Mouse (Mus musculus) forebrain, postnatal 0 days (tissue): ENCODE data around the gene Abca7. TPM values are rescaled to one million over a fixed set of nuclear protein-coding genes. Genes with fewer than 3 reads are reported as not detected.

Source experiments
- ATAC-seq: fragments of 200-750 bp; cut with Nextera tagmentation; 2 replicates; pipeline ENCODE4 v1.8.0; 2017; ENCODE audit warnings: mild to moderate bottlenecking, moderate library complexity
- DNase-seq: peaks from one replicate; pipeline ENCODE4 v3.0.0-alpha.2; 2015
- H3K27ac ChIP-seq: fragments of 300-500 bp; sonication (generic); 2 replicates; pipeline ENCODE4 v1.5.1; 2014; ENCODE audit warnings: low read depth, mild to moderate bottlenecking, antibody characterized with exemption, low read length, moderate library complexity, mixed read lengths
- H3K27me3 ChIP-seq: fragments of 300-500 bp; sonication (generic); 2 replicates; pipeline ENCODE4 v1.6.1; 2014; ENCODE audit warnings: mild to moderate bottlenecking, low read length, mixed read lengths; ENCODE audit not compliant: insufficient read depth
- H3K36me3 ChIP-seq: fragments of 300-500 bp; sonication (generic); 2 replicates; pipeline ENCODE4 v1.6.1; 2014; ENCODE audit warnings: mild to moderate bottlenecking, moderate library complexity; ENCODE audit not compliant: insufficient read depth
- H3K4me1 ChIP-seq: fragments of 300-500 bp; sonication (generic); 2 replicates; pipeline ENCODE4 v1.6.1; 2014; ENCODE audit warnings: antibody characterized with exemption; ENCODE audit not compliant: insufficient read depth
- H3K4me2 ChIP-seq: fragments of 300-500 bp; sonication (generic); 2 replicates; pipeline ENCODE4 v1.6.1; 2014; ENCODE audit warnings: low read depth, mild to moderate bottlenecking, moderate library complexity
- H3K4me3 ChIP-seq: fragments of 300-500 bp; sonication (generic); 2 replicates; pipeline ENCODE4 v1.5.1; 2014; ENCODE audit warnings: low read depth, low read length, mixed read lengths
- H3K9ac ChIP-seq: fragments of 300-500 bp; sonication (generic); 2 replicates; pipeline ENCODE4 v1.6.1; 2014; ENCODE audit warnings: mild to moderate bottlenecking
- H3K9me3 ChIP-seq: fragments of 300-500 bp; sonication (generic); 2 replicates; pipeline ENCODE4 v1.6.1; 2016; ENCODE audit warnings: low read length
- CTCF ChIP-seq: sonication (generic); IDR thresholded peaks from 2 replicates; pipeline ENCODE4 v1.5.1; 2016; ENCODE audit warnings: antibody characterized with exemption, control low read depth, low read depth
- WGBS: fragments of 180-500 bp; shearing (Covaris S2); extraction: QIAGEN DNeasy Blood & Tissue Kit; methylation state at CpG from one replicate; pipeline ENCODE4 v1.1.7; 2014; 5-methylcytosine and 5-hydroxymethylcytosine counted together
- polyA plus RNA-seq: library from polyadenylated mRNA; unstranded; fragments of >200 nt; fragmentation: Nextera tagmentation; extraction: Ambion mirVana; gene quantifications from 2 replicates; pipeline ENCODE4 v1.2.1, GENCODE M21; 2015
- total RNA-seq: library from RNA; depleted of rRNA; stranded (reverse); fragments of >200 nt; gene quantifications from 2 replicates; pipeline ENCODE4 v1.2.3, GENCODE M21; 2014

Abca7 gene
- total and polyA plus RNA-seq, 2 experiments from 2014 or later = 1.1 to 6.1 TPM

- Histone ChIP-seq H3K4me2 (no peak overlapping the region), H3K4me1 (no peaks in the 10 kb centered on the region), H3K27me3 (peaks cover 12% of the 10 kb centered on the region), H3K36me3 (no peaks in the 10 kb centered on the region), H3K4me3 (no peak overlapping the region), H3K9ac (no peak overlapping the region), H3K27ac (no peak overlapping the region), H3K9me3 (no peaks in the 10 kb centered on the region)
- ATAC-seq = no peak
- DNase-seq = no peak
- TF ChIP-seq CTCF = no peak
- WGBS = 83% methylated on average over 18 of the region's 18 CpGs
Measured at GRCm38 (mm10) chr10:80020603-80021319, 24.5 kb downstream of the Abca7 start.

- no peak overlapping the region for H3K27ac ChIP-seq
- 91% methylated on average over 13 of the region's 13 CpGs for WGBS
- peaks cover 12% of the 10 kb centered on the region for H3K27me3 ChIP-seq
- DNase-seq = no peak
- H3K4me2 ChIP-seq = no peak overlapping the region
- H3K36me3 ChIP-seq = no peaks in the 10 kb centered on the region
- no peak overlapping the region for H3K4me3 ChIP-seq
- H3K9ac ChIP-seq = no peak overlapping the region
- no peak for ATAC-seq
- no peaks in the 10 kb centered on the region for H3K9me3 ChIP-seq
- no peak for TF ChIP-seq CTCF
- no peaks in the 10 kb centered on the region for H3K4me1 ChIP-seq
Measured at GRCm38 (mm10) chr10:80021320-80021641, 25.0 kb downstream of the Abca7 start.

- WGBS = 86% methylated on average over 12 of the region's 12 CpGs
- H3K27ac ChIP-seq = no peak overlapping the region
- no peaks in the 10 kb centered on the region for H3K36me3 ChIP-seq
- ATAC-seq (no peak), DNase-seq (no peak)
- H3K4me3 ChIP-seq = no peak overlapping the region
- H3K4me1 ChIP-seq = no peaks in the 10 kb centered on the region
- H3K27me3 ChIP-seq = peaks cover 12% of the 10 kb centered on the region
- TF ChIP-seq CTCF = no peak
- no peak overlapping the region for H3K9ac ChIP-seq
- H3K4me2 ChIP-seq = no peak overlapping the region
- H3K9me3 ChIP-seq = no peaks in the 10 kb centered on the region
Measured at GRCm38 (mm10) chr10:80022164-80022563, 25.9 kb downstream of the Abca7 start.

DNA sequence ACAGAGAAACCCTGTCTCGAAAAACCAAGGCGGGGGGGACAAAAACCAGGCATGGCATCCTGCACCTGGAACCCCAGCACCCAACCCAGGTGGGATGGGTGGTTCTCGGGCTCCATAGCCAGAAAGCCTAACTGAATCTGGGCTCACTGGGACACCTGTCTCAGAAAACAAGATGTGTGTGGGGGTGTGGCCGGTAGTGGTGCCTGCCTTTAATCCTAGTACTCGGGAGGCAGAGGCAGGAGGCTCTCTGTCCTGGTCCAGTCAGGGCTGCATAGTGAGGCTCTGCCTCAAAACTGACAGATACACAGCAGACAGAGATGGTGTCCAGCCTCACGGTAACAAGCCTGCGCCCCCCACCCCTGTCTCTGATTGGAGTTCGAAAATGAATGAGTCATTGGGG, 26.5 kb downstream of the Abca7 start:
- no peak overlapping the region for H3K4me3 ChIP-seq
- H3K27me3 ChIP-seq = peaks cover 12% of the 10 kb centered on the region
- no peak for DNase-seq
- H3K4me2 ChIP-seq = no peak overlapping the region
- no peak overlapping the region for H3K9ac ChIP-seq
- H3K36me3 ChIP-seq = no peaks in the 10 kb centered on the region
- 94% methylated on average over 8 of the region's 8 CpGs for WGBS
- no peaks in the 10 kb centered on the region for H3K4me1 ChIP-seq
- no peaks in the 10 kb centered on the region for H3K9me3 ChIP-seq
- H3K27ac ChIP-seq = no peak overlapping the region
- no peak for TF ChIP-seq CTCF
- no peak for ATAC-seq

GRCm38 (mm10) chr10:80023758-80024157, 27.5 kb downstream of the Abca7 start:
- H3K4me2 ChIP-seq = no peak overlapping the region
- 79% methylated on average over 5 of the region's 5 CpGs for WGBS
- DNase-seq = no peak
- H3K4me3 ChIP-seq = no peak overlapping the region
- peaks cover 10% of the 10 kb centered on the region; the same call in 1 of the 2 replicates for H3K27me3 ChIP-seq
- no peak overlapping the region for H3K9ac ChIP-seq
- no peak overlapping the region for H3K27ac ChIP-seq
- no peaks in the 10 kb centered on the region for H3K9me3 ChIP-seq
- TF ChIP-seq CTCF = no peak
- no peaks in the 10 kb centered on the region for H3K36me3 ChIP-seq
- no peak for ATAC-seq
- H3K4me1 ChIP-seq = no peaks in the 10 kb centered on the region

DNA sequence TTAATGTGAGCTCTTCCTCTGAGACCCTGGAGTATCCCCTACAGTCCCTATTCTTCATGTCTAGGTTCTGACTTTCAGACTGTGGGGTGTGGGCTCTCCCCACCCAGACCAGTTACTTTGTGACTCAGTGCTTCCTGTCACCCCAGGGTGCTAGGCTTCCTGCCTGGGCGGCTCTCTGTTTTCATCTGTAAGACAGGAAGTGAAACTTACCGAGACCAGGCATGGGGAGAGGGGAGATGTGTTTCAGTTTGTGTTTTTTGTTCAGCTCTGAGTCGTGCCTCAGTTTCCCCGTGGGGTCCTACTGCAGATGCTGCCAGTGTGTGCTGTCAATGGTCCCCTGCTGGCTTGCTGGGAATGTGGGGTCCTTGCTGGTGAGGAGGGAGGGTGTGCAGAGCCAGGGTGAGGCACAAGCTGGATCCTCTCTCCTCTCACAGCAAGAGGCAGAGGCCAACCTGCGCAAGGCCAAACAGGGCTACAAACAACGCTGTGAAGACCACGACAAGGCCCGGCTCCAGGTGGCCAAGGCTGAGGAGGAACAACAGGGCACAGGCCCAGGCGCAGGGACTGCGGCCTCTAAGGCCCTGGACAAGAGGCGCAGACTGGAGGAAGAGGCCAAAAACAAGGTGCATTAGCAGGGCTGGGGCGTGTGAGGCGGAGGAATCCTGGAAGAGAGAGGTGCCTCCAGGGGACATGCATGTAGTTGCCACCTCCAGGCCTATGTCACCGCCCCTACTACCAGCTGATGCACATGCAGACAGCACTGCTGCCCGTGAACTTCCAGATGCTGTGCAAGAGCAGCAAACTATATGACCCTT, 28.1 kb downstream of the Abca7 start:
- DNase-seq (no peak), ATAC-seq (no peak)
- 80% methylated on average over 15 of the region's 15 CpGs for WGBS

GRCm38 (mm10) chr10:80025044-80025347, 28.7 kb downstream of the Abca7 start:
- 39% methylated on average over 4 of the region's 4 CpGs for WGBS
- Histone ChIP-seq H3K4me2 (no peak overlapping the region), H3K4me1 (no peaks in the 10 kb centered on the region), H3K9ac (no peak overlapping the region), H3K36me3 (no peaks in the 10 kb centered on the region), H3K27ac (no peak overlapping the region), H3K27me3 (peaks cover 7% of the 10 kb centered on the region; the same call in 1 of the 2 replicates), H3K9me3 (no peaks in the 10 kb centered on the region), H3K4me3 (no peak overlapping the region)
- ATAC-seq (no peak), DNase-seq (no peak)
- TF ChIP-seq CTCF = no peak

More for the DNA sequence above, 28.1 kb downstream of the Abca7 start:
- H3K27ac ChIP-seq = no peak overlapping the region
- H3K9me3 ChIP-seq = no peaks in the 10 kb centered on the region
- no peak for TF ChIP-seq CTCF
- no peaks in the 10 kb centered on the region for H3K4me1 ChIP-seq
- H3K4me3 ChIP-seq = no peak overlapping the region
- H3K27me3 ChIP-seq = peaks cover 7% of the 10 kb centered on the region; the same call in 1 of the 2 replicates
- no peaks in the 10 kb centered on the region for H3K36me3 ChIP-seq
- H3K9ac ChIP-seq = no peak overlapping the region
- no peak overlapping the region for H3K4me2 ChIP-seq
